Mouse (Mus musculus) spleen, adult 12 weeks (tissue): ENCODE data around the gene Alg9.

Experiments used
- DNase-seq: peaks from one replicate; pipeline ENCODE4 v3.0.0; 2022; ENCODE audit warnings: low spot score

Alg9 gene

DNA sequence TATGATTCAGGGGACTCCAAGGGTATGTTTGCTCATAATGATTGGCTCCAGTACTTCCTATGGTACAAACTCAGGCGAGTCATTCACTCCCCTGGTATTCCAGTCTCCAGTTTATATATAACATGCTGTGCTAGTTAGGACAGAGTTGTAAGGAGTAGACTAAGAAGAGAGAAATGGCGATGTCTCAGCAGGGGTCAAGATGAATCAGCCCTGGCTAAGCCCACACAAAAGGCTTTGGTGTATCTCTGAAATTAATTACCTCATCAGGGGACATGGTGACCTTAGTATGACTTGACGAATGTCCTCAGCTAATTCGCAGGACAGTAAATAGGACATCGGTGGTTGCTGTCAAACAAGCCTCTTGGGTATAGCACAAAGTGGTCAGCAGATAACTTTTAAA lies 18.1 kb upstream of the Alg9 start:
- no peak for DNase-seq

DNA sequence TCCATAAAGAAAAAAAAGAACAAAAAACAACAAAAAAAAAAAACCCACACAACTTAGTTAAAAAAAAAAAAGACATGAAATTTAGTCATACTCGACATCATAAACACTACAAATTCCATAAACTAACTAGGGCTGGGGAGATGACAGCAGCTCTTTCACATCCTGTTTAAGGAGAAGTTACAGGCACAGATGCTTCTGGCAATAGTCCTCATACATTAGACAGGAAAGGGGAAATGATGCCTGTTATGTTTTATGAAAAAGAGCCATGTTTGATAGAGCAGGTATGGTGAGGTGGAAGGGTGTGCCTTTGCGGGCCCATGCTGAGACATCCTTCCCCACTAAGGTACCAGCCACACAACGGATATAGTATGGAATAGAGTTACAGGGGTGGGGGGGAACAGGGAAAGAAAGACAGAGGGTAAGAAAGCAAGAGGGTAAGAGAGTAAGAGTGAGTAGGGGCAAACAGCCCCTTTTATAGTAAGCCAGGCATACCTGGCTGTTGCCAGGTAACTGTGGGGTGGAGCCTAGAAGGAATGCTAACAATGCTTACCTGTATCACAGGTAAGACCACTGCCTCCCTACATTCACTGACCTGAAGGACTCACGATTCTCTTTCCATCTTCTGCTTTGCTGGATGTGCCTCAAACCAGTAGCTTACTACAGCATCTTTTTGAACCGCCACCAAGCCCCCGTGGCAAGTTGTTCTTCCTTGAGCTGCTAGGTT lies 13.1 kb upstream of the Alg9 start:
- no peak for DNase-seq

DNA sequence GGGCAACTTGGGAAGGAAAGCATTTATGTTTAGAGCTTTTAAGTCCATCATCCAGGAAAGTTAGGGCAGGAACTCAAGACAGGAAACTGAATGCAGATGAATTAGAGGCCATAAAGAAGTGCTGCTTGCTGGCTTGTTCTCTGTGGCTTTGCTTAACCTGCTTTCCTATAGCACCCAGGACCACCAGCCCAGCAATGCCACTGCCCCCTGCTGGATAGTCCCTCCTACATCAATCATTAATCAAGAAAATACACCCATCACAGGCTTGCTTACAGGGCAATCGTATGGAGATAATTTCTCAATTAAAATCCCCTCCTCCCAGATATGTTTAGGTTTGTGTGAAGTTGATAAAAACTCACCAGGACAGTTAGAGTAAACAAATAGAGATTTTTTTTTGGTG lies 11.5 kb upstream of the Alg9 start:
- DNase-seq, result no peak

DNA sequence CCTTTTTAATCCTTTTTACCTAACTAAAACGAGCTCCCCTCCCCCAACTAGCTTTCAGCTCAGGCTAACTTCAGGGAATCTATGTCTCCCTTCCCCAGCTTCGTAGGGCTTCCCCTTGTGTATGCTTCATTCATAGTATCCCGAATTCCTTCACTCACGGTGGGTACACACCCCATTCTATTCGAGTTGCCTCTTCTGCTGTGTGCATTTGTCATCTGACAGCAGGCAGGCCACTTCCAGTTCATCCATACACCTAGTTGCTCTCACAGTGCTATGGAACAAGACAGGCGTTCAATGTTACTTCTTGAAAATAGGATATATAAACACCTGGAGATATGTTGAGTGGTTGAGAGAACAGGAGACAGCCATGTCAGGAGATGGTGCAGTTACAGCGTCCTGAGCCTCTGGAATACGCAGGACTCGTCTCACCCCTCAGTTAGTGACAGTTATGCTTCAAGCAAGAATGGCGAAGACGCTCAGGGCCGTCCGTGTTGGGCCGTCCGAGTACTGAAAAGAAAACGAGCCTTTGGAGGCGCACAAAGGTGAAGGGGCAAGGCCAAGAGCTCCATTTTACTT lies 7.2 kb upstream of the Alg9 start:
- no peak for DNase-seq

DNA sequence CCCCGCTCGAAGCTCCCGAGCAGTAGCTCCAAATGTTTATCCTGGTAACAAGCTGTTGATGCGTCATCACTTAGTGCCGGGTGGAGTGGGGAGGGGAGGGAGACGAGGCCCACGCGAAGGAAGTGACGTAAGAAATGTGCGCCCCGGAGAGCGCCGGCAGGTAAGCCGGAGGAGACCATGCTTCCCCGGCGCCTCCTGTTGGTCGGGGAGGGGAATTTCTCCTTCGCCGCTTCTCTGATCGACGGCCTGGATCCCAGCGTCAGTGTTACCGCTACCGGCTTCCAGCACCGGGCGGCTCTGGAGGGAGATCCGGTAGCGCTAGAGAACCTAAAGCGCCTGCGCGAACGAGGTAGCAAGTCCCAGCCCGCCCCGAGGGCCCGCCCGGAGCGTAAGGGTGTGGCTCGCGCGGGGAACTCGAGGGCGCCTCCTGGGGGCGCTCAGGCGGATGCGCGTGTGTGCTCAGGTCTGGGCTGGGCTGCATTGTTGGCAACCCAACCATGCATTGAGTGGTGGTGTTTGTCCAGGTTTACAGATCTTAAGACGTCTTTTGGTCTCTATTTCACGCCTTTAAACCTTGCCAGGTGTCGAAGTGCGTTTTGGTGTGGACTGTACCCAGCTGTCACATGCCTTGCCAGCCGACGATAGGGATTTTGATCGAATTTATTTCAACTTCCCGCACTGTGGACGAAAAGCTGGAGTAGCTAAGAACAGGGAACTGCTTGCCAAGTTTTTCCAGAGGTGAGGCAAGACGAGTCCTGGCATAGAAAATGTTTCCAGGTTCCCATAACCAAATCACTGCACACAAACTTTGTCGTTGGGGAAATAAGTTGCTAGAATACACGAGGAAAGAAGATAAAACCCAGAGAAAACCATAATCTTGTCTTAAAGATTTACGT lies 6.5 kb upstream of the Alg9 start, which contains the start of gene Fdxacb1:
TSS of gene Fdxacb1 (plus strand) at position 130 of the 896 bp plus-strand sequence.
- DNase-seq, result peak; percentile 98

DNA sequence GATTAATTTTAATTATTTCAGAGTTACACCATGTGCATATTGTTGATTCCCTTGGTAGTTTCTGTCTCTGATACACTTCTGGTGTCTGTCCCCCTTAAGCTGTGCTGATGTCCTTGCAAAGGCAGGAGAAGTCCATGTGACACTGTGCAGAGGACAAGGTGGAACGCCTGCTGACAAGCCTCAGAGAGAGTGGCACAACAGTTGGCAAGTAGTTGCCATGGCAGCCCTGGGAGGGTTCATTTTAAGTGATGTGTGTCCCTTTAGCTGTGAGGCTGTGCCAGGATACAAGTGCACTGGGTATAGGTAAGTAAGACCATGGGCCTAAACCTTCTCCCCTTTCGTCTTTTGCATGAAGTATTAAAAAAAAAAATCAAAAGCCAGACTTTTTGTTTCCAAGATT lies 4.8 kb upstream of the Alg9 start:
- no peak for DNase-seq

DNA sequence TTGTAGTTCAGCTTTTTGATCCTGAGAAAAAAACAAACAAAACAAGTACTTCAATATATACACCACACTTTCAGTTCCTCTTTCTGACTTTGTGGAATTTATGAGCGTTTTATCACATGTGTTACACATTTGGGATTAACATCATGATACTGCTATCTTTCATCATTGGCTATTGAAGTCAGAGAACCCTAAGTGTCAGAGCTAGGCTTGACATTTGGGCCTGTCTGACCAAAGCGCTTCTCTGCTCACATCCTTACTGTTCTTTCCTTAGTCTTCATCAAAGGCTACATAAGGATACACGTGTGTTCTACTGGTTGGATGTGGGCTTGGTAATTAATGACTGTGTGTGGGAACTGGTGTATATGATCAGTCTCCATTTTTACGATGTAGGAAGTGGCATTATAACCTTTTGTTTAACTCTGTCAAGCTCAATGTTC lies 775 bp upstream of the Alg9 start:
- DNase-seq, result peak; percentile 11

DNA sequence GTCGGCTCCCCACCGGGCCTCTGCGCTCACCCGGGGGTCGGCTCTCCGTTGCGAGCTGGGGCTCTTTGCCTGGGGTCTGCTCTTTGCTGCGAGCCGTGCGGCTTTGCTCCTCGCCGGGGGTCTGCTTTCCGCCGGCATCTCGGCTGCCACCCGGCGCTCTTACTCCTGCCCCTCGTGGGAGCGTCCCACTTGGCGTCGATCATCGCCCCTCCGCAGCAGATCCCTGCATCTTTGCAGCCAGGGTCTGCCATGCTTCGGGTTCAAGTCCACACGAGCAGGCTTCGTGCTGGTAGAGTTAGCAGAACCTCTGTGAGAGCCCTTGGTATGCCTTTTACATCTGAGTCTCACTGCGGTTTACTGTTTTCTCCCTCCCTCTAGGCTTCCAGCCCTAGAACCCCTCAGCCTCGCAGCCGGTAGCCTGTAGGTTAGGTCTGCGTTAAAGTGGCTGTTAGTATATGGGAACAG lies 875 bp downstream of the Alg9 start:
- peak; percentile 12 for DNase-seq

DNA sequence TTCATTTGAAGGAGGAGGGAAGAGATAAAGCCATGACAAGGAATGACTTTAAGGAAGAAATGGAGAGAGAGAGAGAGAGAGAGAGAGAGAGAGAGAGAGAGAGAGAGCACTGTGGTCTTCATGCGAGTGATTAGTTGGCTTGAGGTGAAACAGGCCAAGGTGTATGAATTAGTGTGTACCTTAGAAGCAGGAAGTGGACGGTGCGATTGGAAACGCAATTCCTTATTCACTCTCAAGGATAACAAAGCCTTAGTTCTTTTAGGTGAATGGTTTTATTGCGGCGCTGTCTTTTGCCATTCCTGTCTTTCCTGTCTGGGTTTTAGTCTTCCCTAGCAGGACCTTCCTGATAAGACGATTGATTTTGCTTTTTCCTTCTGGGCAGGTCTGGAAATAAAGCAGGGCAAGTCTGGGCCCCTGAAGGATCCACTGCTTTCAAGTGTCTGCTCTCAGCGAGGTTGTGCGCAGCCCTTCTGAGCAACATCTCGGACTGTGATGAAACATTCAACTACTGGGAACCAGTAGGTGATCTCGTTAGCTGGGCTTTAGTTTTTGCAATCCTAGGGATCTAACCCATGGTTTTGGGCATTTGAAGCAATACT lies 1.4 kb downstream of the Alg9 start:
- DNase-seq, result no peak

DNA sequence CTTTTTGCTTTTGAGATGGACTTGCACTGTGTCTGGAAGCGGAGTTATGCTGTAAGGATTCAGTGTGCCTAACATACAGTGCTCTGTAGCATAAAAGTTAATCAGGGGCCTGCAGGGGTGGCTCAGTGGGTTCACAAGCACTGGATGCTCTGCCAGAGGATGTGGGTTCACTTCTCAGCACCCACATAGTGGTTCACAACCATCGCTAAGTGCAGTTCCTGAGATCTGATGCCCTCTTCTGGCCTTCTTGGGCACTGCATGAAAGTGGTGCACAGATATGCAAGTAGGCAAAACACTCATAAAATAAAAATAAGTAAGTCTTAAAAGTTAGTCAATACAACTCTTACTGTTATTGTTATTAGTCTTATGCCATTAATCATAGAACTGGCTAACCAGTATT lies 7.3 kb downstream of the Alg9 start:
- DNase-seq, result peak; percentile 37

DNA sequence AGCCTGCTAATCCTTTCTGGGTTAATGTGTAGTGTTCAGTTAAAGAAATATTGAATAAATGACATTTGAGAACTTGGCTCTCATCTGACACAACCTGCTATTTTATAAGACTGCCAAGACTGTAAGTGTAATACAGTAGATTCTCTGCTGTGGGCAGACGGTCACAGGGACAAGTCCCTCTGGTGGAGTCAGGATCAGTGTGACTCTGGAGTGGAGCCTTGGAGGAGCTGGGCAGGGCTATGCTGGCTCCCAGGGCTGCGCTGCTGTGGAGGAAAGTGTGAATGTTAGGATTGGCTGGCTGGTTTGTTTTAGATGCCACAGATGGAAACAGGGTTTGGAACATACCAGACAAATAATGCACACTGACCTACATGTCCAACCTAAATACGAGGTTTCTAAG lies 20.4 kb downstream of the Alg9 start:
- no peak for DNase-seq

DNA sequence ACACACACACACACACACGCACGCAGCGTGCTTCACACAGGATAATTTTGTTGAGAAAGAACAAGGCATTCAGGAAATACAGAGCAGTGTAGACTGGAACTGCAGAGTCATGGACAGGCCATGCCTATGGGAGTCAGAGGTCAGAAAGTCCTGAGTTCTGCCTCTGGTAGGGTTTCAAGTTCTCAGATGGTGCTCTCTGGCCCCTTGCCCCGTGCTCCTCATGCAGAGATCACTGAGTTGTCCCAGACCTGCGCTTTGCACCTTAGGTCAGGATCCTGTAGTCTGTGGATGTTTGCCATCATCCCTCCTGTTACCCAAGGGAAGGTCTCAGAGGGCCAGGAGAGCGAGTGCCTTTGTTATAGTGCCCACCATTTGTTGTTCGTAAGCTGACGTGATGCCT lies 22.0 kb downstream of the Alg9 start:
- no peak for DNase-seq

DNA sequence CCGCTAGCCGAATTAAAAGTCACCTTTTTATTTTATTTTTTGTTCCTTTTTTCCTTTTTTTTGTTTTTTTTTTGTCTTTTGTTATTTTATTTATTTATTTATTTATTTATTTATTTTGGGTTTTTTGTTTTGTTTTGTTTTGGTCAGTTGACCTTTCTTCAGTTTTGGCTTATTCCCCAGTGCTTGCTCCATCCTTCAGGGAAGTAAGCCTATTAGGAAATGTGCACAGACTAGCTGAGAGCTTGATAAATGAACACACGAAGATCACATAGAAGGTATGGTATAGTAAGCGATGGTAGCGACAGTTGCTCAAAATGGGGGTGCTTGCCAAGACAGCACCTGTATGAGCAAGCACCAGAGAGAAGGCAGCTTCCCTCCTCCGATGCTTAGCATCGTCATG lies 22.8 kb downstream of the Alg9 start:
- DNase-seq, result no peak

DNA sequence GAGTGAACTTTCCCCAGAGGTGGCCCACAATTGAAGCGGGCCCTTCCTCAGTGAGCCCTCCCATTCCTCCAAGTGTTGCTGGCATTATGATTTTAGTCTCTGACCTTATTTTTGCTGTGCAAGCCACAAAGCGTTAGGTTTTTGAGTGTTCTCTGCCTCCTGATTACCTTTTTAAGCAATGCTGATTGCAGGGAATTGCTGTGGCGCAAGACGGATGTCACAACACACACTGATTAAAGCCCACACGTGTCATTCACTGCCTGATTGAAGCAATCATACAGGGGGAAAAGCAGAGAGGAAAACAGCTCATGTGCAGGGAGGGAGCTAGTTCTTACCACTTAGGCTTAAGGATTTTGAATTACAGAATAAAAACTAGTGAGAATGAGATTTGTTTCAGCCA lies 23.5 kb downstream of the Alg9 start:
- DNase-seq, result no peak

DNA sequence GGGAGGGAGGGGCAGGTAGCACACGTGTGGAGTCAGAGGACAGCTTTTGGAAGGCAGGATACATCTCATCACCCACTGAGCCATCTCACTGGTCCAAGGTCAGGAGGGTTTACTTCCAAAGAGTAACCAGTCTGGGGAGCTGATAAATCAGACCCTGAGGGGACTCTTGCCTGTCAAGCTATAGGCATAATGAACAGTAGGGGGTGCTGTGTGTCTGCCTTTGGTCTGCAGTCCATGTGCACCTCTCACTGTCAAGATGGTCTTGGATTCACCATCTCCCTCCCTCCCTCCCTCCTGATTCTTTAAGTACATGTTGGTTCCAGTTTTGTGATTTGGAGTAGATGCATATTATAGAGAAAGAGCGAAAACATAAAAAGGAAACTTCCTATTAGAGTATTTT lies 26.2 kb downstream of the Alg9 start:
- peak; percentile 40 for DNase-seq

DNA sequence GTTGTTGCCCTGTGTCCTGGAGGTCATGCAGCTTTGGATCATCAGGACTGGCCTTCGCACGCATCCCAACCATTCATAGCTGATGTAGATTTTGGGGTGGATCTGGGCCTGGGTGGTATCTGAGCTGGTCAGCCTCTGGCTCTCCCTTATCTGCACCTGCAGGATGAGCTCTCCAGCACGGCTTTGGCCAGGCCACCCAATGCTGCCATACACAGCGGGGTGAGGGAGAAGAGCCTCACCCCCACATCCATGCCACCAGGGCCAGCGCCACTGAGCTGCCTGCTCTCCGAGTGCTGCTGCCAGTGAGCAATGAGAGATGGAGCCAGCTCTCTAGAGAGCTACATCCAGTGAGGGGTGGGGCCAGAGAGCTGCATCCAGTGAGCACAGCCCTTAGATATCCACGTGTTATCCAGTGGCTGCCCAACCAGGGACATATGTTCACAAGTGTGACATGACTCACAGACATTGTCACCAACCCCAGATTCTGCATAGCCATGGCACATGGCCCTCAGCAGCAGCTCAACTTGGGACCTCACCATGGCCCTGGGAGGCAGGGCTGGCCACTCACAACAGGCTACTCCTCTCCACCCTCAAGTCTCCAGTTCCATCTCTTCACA lies 28.3 kb downstream of the Alg9 start:
- DNase-seq, result peak; percentile 75

DNA sequence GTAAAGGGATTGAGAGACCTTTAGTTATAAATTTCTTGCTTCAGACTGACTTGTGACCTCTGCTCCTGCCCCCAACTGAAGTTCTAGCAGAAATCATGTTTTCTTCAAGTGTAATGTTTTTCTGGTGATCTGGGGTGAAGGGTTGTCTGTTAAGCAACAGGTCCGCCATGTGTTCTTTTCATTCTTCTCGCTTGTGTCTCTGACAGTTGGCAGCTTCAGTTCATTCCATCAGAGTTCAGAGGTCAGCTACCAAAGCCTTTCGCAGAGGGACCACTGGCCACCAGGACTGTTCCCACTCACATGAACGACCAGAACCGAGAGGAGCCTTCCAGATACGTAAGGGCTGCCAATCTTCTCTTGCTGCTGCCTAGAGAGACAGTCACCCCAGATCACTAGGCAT lies 33.7 kb downstream of the Alg9 start:
- no peak for DNase-seq

DNA sequence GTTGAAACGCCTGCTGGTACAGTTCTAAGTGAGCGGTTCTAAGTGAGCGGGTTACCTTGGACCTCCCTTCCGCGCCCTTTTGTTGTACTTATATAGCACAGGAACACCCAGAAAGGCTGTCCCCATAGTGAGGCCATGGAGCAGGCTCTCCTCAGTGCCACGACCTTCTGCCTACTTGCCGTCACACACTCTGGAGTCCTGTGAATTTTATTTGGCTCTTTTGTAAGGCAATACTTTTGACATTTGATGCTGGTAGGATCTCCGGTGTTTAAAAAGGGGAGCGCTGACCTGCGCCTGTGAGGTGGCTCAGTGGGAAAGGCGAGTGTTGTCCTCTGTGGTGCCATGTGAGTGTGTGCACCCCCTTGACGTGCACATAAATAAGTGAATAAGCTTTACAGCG lies 34.3 kb downstream of the Alg9 start:
- no peak for DNase-seq

DNA sequence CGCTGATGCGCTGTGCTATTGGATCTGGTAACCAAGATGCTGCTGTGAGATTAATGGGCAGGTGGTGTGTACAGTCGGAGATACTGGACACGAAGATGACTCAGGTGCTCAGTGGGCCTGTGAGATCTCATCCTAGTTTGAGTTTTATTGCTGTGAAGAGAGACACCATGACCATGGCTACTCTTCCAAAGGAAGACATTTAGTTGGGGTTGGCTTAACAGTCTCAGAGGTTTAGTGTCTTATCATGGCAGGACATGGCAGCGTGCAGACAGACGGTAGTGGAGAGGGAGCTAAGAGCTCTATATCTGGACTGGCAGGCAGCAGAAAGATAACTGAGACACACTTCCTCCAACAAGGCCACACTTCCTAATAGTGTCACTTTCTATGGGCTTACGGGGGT lies 36.4 kb downstream of the Alg9 start:
- DNase-seq, result peak; percentile 35

DNA sequence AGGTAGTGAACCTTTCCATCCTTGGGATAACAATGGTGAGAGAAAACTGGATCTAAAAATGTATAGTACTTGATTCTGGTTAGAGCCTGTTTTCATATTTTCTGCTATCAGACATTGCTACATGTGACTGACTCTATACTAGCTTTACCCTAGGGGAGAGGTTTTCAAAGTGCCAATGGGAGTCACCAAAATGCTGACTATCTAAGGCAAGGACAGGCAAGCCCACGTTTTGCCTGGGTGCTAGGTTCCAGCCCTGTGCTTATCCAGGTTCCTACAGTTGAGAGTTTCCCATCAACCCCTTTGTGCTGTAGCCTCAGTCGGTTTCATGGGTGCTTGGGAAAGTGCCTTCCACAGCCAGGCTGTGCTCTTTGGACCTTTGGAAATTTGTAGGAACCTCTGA lies 36.9 kb downstream of the Alg9 start:
- DNase-seq, result no peak

DNA sequence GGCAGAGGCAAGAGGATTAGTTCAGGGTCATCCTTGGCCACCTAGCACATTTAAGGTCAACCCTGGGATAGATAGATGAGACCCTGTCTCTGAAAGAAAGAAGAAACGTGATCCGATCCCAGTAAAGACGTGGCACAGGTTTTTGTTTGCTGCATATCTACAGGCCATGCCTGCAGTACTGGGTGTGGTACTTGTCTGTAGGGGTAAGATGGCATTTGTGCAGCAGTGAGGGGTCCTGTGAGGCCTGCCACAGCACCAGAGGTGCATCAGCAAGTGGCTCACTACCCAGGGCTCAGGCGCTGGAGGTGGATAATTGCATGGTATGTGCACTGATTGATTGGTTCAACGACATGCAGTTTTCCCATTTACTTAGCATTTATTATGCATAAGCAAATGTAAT lies 39.0 kb downstream of the Alg9 start:
- peak; percentile 23 for DNase-seq

DNA sequence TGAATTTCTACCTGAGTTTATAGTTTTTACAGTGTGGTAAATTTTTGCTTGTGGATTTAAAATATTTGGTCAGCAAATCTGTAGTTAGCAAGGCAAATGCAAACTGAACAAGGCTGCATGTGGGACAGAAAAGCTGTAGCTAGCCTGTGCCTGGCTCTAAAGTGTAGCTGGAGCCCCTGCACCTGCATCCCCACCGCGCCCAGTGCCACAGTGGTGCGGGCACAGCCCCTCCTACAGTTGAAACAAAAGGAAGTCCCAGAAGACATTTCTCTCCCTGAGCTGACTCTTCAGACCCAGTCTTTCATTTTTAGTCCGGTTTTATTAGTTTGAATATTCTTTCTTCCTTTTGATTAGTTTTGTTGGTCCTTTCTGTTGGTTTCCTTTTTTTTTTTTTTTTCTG lies 40.8 kb downstream of the Alg9 start:
- DNase-seq, result no peak
